Mouse (Mus musculus) testis, postnatal 14 days (tissue): Measurements from ENCODE around the gene Adra1d.

Experiments
- DNase-seq: peaks from one replicate; pipeline ENCODE4 v3.0.0; 2021; ENCODE audit warnings: low spot score

Gene Adra1d

GRCm38 (mm10) chr2:131496125-131496820 is 65.8 kb downstream of the Adra1d start:
- DNase-seq: no peak
